Mouse (Mus musculus): ENCODE data around the gene 6430628N08Rik. TPM values are rescaled to one million over a fixed set of nuclear protein-coding genes. Genes with fewer than 3 reads are reported as not detected.

Gene 6430628N08Rik
- total RNA-seq, 2 experiments from 2014 or later: not detected

DNA sequence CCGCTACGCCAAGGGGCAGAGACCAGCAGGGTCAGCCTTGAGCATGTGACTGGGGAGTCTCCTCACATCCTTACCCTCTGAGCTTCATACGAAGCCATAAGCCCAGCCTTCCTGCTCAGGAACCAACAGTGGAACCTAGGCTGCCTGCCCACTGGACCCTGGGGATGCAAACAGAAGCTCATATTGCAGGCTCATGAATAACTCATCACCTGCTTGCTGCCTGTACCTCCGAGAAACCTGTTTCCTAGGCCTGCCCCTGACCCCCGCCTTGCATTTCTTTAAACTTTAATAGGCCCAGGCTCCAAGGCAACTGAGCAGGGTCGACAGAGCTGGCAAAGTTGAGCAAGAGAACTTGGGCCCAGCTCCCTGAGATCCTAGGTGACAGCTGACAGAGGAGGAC lies 6.4 kb upstream of the 6430628N08Rik start, which contains the start of gene Kncn:
Kncn (plus strand) TSS at position 379 of the 400 bp plus-strand sequence.
- no peak for DNase-seq (ENCODE audit: low spot score)
- intact Hi-C loops (cut with DNase I): no loop called here

DNA sequence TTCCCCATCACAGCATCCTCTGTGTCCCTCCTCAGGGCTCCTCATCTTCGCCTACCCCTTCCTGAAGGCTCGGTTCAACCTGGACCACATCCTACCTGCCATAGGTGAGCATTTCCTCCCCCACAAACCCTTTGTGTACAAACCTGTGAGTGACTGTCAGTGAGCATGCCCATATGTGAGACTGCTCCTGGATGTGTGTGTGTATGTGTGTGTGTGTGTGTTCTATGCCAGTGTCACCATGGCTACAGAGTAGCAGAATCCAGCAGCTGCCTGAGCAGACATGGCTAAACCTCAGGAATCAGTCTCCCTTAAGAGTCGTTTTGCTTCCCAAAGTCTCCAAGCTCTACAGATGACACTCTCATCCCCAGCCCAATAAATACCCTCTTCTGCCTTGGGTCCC lies 4.6 kb upstream of the 6430628N08Rik start:
- DNase-seq (ENCODE audit: low spot score): no peak
- intact Hi-C loops (cut with DNase I): no loop called here

DNA sequence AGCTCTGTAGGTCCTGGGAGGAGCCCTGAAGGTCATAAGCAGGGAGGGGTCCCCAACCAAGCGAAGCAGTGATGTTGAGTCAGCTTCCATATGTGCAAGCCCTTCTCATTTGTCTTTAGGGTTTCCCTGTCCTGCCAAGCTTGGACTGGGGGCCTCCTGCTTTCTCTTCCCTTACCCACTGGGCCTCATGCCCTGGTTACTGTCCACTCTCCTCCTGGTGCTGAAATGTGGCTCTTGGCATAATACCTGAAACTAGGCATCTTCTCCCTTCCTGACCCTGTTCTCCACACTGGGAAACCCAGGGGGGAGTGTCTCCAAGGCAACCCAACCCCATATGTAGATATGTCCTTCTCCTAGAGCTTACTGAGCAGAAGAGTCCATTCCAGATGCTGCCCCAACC lies 3.6 kb upstream of the 6430628N08Rik start:
- intact Hi-C loops (cut with DNase I): no loop called here
- DNase-seq (ENCODE audit: low spot score): no peak

DNA sequence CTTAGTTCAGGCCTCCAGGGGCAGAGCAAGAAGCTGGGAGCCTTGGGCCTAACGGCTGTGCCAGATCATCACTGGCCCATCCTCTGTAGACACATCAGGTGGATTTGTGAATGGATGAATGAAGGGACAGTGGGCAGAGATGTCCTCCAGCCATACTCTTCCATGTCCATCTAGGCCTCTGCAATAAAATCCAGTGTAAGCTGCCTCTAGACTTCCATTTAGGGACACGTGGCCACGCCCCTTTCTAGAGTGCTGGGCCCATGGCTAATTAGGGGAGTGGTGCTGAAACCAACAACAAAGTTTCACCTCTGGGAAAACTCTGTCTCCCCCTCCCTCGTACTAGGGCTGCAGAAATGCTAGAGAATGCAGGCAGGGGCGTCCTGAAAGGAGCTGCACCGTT lies 399 bp upstream of the 6430628N08Rik start:
- no peak for DNase-seq (ENCODE audit: low spot score)
- intact Hi-C loops (cut with DNase I): no loop called here

DNA sequence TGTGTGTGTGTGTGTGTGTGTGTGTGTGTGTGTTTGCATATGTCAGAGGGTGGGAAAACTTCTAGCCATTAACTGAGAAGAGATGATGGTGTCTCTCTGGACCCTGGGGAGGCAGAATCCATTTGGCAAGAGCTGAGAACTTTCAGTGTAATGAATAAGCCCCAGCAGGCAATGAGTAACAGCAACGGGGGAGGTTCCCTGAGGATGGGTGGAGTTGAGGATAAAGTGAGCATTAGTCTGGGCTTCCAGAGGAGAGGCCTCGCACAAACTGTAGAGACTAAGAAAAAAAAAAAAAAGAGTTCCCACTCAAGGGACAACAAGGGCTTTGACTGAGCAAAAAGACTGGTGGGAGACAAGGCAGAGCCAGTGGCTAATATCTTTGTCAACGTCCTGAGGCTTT lies 3.8 kb downstream of the 6430628N08Rik start:
- no peak for DNase-seq (ENCODE audit: low spot score)
- intact Hi-C loops (cut with DNase I): no loop called here

DNA sequence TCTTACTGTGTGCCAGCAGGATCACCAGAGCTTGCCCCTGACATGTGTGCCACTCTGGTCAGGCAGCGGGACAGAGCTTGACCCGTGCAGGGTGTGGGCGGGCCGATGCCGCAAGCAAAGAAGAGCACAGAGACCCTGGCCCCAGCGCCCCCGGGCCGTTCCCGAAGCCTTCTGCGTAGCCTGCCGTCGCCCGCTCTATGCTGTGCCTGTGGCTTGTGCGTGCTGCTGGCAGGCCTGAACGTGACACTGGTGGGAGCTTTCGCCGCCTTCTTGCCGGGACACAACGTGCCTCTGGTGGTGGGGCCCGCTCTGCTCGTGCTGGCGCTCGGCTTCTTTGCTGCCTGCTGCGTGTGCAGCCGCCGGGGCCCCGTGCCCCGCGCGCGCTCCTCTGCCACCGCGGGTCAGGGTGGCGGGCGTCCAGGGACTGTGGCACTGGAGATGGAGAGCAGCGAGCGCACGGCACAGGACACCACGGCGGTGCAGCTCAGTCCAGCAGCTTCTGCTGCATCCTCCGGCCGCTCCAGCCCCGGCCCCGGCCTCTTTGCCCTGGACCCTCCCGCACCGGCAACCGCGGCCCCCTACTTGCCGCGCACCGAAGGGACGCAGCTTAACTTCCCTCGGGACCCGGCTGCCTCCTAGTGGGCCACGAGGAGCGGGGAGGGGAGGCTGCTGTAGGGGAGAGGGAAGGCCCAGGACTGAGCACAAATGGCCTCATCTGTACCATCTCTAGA lies 7.6 kb downstream of the 6430628N08Rik start:
- DNase-seq (ENCODE audit: low spot score): no peak
- intact Hi-C loops (cut with DNase I): no loop called here

DNA sequence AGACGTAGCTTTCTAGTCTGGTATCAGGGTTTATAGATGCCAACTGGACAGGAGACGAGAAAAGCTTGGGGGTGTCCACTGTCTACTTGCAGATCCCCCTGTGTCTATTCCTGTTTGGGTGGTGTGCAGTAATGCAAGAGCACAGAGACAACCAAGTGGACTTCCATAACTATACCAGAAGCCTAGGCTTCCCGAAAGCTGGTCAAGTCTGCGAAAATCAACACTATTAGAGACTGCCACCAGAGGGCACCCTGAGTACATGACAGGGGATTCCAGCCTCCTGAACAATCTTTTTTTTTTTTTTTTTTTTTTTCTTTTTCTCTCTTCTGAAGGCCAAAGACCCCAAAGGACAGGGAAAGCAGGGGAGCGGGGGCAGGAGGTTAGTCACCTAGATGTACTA lies 12.4 kb downstream of the 6430628N08Rik start:
- DNase-seq (ENCODE audit: low spot score): peak; percentile 20
- intact Hi-C loops (cut with DNase I): loop anchor here (1.0 to 5.0 kb wide), 3 partner anchors 49 to 171 kb away; no protein-coding TSS in a partner anchor

DNA sequence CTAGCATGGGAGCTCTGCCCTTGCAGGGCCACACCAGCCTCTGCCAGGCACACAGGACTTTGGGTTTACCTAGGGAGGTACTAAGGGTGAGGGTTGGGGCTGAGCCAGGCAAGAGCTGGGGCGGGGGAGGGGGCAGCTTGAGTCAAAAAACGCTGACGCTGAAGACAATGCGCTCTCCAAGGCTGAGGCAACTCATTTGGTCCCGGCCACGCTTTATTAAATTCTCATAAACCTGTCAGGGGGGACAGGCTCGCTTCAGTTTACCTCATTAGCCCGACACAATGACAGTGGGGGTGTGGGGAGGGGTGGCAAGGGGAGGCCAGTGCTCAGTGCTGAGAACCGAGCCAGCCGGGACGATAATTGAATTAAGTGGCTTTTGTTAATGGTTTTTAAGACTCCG lies 13.9 kb downstream of the 6430628N08Rik start:
- intact Hi-C loops (cut with DNase I): loop anchor here (5.0 kb wide), 1 partner anchor 172 kb away; no protein-coding TSS in a partner anchor
- no peak for DNase-seq (ENCODE audit: low spot score)

DNA sequence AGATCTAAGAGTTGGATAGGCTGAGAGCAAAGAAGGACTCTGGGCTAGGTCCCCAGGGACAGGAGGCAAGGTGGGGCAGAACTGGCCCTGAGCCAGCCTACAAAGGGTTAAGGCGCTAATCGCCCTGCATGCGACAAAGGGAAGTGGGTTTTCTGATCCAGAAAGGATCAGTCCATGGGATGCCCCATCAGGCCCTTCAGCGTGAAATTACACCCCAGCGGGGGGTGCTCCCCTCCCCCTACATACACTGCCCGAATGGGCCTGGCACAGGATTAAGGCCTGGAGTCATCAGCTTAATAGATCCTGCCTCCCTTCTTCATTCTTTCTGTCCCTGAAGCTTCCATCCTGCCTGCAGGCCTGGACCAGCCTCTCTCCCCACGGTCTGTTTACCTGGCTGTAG lies 15.2 kb downstream of the 6430628N08Rik start:
- no peak for DNase-seq (ENCODE audit: low spot score)
- intact Hi-C loops (cut with DNase I): no loop called here

DNA sequence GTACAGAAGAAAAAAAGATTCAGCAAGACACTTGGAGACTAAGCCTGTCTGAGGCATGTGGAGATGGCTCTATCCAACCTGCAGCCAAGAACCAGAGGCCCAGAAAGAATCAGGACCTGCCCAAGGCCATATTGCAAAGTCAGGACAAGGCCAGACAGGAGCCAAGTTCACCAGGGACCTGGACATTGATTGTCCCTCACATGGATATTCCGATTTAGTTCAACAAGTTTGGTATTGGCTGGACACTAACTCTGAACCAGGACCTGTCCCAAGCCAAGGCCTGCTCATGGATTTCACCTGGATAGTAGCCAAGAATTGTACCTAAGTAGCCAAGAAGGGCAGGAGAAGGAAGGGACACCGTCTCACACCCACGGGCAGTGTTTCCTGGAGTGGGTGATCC lies 16.3 kb downstream of the 6430628N08Rik start:
- intact Hi-C loops (cut with DNase I): no loop called here

DNA sequence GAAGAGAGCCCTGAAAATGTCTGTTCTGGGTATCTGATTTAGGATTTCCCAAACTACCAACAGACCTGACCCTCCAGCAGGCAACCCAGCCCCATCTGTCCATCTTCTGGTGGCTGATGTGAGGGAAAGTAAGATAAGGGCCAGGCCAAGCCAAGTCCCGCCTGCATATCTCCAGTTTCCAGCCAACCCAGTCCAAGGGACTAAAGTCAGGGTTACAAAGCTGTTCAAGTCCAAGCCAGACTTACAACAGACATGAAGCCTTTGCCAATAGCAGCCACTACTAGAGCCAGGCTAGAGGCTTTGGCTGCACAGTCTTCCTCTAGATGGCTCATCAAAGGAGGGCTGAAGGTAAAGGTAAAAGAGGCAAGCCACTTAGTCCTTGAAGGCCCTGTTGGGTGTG lies 17.5 kb downstream of the 6430628N08Rik start:
- intact Hi-C loops (cut with DNase I): no loop called here

More for the DNA sequence above, 16.3 kb downstream of the 6430628N08Rik start:
- no peak for DNase-seq (ENCODE audit: low spot score)

DNA sequence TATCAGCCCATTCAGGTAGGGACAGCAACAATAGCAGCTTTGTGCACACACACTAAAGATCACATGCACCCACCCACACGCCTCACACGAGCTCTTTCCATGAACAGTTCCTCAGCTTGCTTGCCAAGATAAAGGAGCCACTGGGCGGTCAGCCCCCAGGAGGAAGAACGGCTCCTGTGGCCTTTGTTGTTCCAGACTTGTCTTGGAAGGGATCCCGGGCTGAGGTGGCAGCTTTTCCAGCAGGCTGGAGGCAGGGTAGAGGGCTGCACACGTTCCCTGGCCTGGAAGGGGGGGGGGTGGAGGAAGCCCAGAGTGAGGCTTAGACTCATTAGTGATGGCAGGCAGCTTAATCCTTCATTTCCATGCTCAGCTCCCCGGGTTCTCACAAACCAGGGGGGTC lies 18.2 kb downstream of the 6430628N08Rik start:
- intact Hi-C loops (cut with DNase I): no loop called here
- peak; percentile 43 for DNase-seq (ENCODE audit: low spot score)

More for the DNA sequence above, 17.5 kb downstream of the 6430628N08Rik start:
- DNase-seq (ENCODE audit: low spot score): no peak

DNA sequence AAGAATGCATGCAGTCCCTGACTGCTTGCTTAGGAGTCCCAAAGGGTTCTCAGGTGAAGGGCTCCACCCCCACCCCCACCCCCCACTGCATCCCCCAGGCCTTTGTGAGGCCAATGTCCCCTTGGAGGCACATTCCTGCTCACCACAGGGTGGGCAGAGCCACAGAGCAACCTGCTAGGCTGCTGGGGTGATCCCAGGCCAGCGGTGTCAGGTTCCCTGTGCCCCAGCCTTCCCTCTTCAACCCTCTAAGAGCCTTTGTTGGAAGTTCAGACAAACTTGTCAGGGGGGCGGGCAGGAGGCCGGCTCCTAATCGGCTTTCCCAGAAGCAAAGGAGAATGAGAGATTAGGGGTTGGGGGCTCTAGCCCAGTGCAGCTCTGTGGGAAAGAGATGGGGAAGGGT lies 21.1 kb downstream of the 6430628N08Rik start:
- intact Hi-C loops (cut with DNase I): no loop called here
- DNase-seq (ENCODE audit: low spot score): no peak

DNA sequence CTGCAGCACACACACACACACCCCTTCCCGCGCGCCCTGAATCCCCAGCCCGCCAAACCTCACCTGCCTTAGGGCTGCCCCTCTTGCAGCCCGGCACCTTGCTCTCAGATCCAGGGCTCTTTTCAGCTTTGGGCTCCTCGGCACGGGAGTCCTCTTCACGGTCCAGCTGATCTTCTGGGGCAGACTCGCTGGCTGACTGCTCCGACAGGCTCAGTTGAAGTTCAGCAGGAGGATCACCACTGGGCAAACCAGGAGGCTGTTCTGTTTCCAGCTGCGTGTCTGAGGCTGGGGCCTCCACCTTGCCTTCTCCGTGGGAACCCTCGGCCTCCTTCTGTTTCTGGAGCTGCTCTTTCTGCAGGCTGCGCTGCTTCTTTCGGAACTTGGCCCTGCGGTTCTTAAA lies 29.4 kb downstream of the 6430628N08Rik start:
- intact Hi-C loops (cut with DNase I): no loop called here
- DNase-seq (ENCODE audit: low spot score): no peak

DNA sequence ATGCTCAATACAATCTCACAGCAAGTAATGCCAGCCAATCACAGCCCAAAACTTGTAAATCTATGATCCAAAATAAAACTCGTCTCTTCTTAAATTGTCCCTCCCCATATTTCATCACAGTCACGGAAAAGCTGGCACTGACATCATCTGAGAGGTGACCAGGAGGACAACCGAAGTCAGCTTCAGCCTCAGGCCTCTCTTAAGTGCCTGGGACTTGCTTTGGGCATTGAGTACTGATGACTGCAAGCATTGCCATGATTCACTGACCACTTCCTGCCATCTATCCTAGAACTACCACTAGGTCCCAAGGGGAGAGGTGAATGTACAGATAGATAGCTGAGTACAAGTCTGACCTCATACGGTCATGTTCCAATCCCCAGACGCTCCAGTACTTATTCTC lies 32.2 kb downstream of the 6430628N08Rik start:
- DNase-seq (ENCODE audit: low spot score): no peak
- intact Hi-C loops (cut with DNase I): no loop called here

DNA sequence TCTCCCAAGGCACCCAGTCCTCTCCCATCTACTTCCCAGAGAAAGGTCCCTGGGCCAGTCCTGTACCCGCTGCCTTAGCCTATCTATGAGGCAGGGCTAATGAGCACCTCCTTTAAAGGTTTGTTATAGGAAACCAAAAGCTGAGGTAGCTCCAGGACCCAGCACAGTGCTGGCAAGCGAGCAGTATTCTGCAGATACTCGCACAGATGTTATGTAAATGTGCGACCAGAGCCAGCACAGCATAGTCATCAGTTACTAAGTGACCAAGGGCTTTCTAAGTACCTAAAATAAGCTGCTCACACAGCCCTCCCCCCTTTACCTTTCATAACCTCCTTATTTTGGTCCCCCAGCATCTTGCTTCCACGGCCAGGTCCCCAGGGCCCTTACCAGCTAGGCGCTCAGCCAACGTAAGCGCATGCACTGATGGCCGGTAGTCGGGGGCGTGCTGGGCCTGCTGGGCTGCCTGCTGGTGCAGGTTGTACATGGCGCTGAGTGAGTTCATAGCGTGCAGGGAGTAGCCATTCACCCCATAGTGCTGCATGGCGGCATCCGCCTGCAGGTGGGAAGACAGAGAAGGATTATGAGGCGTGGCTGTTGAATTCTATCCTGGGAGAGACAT lies 32.9 kb downstream of the 6430628N08Rik start:
- intact Hi-C loops (cut with DNase I): no loop called here
- DNase-seq (ENCODE audit: low spot score): no peak

DNA sequence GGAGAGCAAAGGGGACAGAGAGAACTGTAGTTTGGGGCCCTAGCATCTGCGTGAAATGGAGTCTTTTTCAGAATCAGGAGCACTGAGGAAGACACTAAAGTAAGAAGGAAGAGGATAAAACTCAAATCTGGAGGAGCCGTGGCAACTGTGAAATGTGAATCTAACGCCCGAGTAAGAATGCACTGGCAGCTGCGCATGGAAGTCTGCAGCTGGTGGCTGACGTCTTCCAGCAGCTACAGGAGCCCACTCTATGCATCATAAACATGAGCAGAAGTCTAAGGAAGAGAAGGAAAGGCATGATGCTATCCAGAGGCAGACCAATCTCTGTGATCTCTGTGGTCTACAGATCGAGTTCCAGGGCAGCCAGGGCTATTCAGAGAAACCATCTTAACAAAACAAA lies 37.2 kb downstream of the 6430628N08Rik start:
- DNase-seq (ENCODE audit: low spot score): no peak
- intact Hi-C loops (cut with DNase I): no loop called here

DNA sequence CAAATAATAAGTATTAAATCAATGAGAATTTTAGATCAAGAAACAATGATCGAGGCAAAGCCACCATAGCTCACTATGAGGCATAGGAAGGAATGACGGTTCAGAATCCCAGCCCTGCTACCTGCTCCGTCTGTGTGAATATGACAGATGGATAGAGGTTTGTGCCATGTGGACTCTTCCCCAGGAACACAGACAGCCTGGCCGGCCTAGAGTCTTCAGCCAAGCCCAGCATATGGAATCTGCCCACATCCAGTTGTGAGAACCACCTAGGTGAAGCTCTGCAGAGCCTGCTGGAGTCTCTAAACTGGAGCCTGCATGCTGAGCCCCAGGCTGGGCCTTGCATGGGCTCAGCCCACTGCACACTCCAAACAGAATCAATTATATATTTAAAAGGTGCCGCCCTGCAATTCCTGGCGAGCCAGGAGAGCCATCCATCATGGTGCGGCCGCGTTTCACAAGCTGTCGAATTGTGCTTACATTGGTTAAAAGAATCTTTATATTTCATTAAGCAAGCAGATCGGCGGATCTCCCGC lies 41.2 kb downstream of the 6430628N08Rik start:
- intact Hi-C loops (cut with DNase I): no loop called here
- no peak for DNase-seq (ENCODE audit: low spot score)

DNA sequence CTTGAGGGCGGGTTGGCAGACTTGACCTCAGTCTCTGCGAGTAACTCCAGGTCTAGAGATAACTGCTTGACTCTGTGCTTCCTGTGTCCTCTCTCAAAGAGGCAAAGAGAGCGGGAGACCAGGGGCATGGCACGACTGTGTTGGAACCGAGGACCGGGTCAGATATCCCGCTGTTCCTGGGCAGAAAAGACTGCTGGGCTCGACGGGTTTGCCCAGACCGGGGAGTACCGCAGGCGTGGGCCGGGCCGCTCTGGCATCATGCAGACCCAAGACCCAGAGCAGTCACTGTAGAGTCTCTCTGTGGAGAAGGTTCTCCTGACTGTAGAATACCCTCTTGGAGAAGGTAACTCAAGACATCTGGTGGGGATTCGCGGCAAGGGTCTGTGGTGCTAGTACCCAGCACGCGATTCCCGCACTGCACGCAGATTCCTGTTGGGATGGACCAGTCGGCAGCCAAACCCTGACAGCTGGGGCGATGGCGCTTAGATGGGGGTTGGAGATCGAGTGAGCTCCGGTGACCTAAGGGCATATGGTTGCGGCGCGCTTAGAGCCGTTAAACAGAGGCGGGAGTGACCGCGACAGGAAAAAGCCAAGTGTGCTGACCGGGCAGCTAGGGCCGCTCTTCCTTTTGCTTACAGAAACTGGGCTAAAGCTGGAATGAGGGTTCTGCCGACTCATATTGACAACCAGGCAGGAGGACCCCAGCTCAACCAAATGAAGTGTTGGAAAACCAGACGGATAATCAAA lies 45.5 kb downstream of the 6430628N08Rik start:
- no peak for DNase-seq (ENCODE audit: low spot score)
- intact Hi-C loops (cut with DNase I): no loop called here

DNA sequence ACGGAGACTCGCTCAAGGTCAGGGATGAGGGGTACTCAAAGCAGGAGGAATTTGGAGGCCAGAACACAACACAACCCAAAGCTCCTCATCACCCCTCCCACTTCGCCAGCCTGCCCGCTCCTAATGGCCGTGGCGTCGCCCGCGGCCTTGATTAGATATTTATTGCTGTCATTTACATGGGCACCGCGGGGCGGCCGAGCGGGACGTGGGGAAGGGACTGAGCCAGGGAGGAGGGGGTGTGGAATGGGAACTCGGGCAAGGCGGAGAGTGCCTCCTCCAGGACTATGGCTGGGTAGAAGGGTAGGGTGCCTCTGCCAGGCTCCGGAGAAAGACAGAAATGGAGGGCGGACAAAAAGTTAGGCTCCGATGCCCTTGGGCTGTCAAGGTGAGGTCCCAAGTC lies 46.2 kb downstream of the 6430628N08Rik start:
- no peak for DNase-seq (ENCODE audit: low spot score)
- intact Hi-C loops (cut with DNase I): no loop called here
